Mouse (Mus musculus): ENCODE results near the gene Dmbt1.

- TF ChIP-seq CTCF (IDR thresholded peaks at IDR 0.05 in 2 of 3, conservative IDR thresholded peaks at IDR 0.05 in 1 of 3; ENCODE audit: control insufficient read depth in 1 of 3, insufficient read depth in 1 of 3, low read depth in 2 of 3, low read length in 3 of 3, poor library complexity in 1 of 3, severe bottlenecking in 1 of 3) (no peak), BHLHE40 (IDR thresholded peaks at IDR 0.05; ENCODE audit: borderline replicate concordance, low read depth, low read length) (no peak), POLR2A (IDR thresholded peaks at IDR 0.05; ENCODE audit: control insufficient read depth in 1 of 2, insufficient read depth in 1 of 2, low read depth in 1 of 2, low read length in 2 of 2, poor library complexity in 1 of 2) (no peak)
These were observed 121.2 kb downstream of the Dmbt1 start for GRCm38 (mm10) chr7:131153044-131153443.
